Mouse (Mus musculus) cerebellum, adult 2 months (tissue): ENCODE results near the gene Gm21731.
"Not testable (repeated sequence)": the region's sequence is repeated elsewhere in the genome, so short reads cannot be mapped to it uniquely, and the experiment has no call there.

Experiments used
- CTCF ChIP-seq: fragments of 200-500 bp; IDR thresholded peaks from 2 replicates; pipeline ENCODE4 v1.5.1; 2011; ENCODE audit warnings: low read depth, mild to moderate bottlenecking, control low read depth, low read length, moderate library complexity, borderline replicate concordance; ENCODE audit not compliant: insufficient read depth
- POLR2A ChIP-seq: fragments of 200-500 bp; IDR thresholded peaks from 2 replicates; pipeline ENCODE4 v1.6.1; 2011; ENCODE audit warnings: low read length, control low read depth, borderline replicate concordance; ENCODE audit not compliant: insufficient read depth

DNA sequence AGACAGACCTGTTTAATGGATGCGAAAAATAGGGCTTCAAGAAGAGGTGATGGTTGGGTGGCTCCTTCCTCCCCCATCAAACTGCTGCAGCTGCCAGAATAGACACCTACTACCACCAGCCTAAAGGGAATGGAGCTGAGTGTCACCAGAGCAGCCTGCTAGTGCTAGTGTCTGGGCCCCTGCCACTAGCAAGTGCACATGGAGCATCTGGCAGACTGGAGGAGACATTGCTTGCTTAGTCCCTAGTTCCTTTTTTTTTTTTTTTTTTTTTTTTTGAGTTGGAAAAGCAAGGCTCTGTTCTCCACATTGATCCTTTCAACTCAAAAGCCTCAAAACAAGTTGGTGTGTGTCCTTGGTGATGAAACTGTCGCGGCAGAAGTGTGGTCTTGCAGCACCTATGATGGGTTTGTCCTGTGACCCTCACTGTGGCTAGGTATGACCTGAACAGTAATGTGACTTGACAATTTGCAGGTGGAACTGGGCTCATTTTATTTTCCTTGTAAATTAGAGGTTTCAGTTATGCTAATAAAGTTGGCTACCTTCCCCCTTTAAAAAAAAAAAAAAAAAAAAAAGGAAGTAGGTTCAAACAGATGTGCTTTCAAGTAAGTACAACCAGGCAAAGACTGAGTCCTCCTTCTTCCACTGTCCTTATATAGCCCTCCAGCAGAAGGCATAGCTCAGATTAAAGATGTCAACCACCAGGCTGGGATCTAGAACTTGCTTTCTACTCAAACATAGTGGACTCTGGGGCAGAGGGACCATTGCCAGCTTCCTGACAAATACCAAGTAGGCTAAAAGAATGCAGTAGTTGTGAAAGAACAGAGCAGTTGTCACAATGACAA lies 20.1 kb downstream of the Gm21731 start:
- not testable (repeated sequence) for TF ChIP-seq POLR2A, CTCF
